Mouse (Mus musculus) embryonic fibroblast, embryonic 13.5 days (primary cell): Measurements from ENCODE around the gene Apod.

Experiments
- CTCF ChIP-seq: IDR thresholded peaks from 2 replicates; pipeline ENCODE4 v1.5.1; 2011; ENCODE audit warnings: mild to moderate bottlenecking, control low read depth, low read length, moderate library complexity, borderline replicate concordance; ENCODE audit not compliant: insufficient read depth
- POLR2A ChIP-seq: IDR thresholded peaks from 2 replicates; pipeline ENCODE4 v1.6.1; 2011; ENCODE audit warnings: low read depth, mild to moderate bottlenecking, control low read depth, low read length, moderate library complexity

DNA sequence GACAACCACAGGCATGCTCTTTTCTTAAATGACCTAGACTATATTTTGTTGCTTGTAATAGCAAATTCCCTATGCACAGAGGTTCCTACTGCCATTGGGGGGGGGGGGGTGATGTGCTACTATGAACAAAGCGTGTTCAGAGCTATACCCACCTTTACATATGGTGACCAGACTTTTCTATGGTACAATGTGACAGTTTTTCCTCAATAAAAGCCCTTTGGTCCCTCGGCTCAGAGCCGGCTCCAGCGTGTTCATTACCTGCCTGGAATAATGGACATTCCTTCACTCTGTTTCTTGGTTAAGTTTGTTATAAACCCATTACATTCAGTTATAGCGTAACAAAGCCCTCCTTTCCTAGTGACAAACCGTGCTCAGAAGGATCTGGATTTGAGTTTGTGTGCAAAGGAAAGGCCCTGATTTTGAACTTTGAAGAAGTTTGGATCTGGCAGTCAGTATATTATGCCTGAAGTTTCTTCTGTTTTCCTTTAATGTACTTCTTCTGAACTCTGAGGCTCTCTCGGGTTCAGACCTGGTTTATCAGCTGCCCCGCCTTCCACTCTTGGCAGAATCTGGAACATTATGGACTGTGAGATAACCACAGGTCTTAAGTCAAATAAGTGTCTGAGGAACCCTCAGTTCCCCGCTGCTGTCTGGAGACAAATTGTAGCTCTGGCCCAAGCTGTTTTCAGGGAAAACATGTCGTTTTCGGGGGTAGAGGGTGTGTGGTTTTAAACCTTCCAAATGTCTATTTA is 49.3 kb upstream of the Apod start:
- TF ChIP-seq POLR2A = no peak
- TF ChIP-seq CTCF = no peak
